Mouse (Mus musculus) lung, embryonic 14.5 days (tissue): Measurements from ENCODE around the gene 2310022A10Rik. TPM values are rescaled to one million over a fixed set of nuclear protein-coding genes. Genes with fewer than 3 reads are reported as not detected.

Experiments
- ATAC-seq: fragments of 200-750 bp; cut with Nextera tagmentation; 2 replicates; pipeline ENCODE4 v1.8.0; 2017; ENCODE audit warnings: mild to moderate bottlenecking, moderate TSS enrichment, moderate library complexity; ENCODE audit not compliant: insufficient read depth
- DNase-seq: peaks from one replicate; pipeline ENCODE4 v3.0.0-alpha.2; 2015
- H3K27ac ChIP-seq: fragments of 300-500 bp; sonication (generic); 2 replicates; pipeline ENCODE4 v1.5.1; 2014; ENCODE audit warnings: low read depth, mild to moderate bottlenecking, moderate library complexity
- H3K27me3 ChIP-seq: fragments of 300-500 bp; sonication (generic); 2 replicates; pipeline ENCODE4 v1.6.1; 2014; ENCODE audit warnings: low read length, control low read depth; ENCODE audit not compliant: insufficient read depth
- H3K36me3 ChIP-seq: fragments of 300-500 bp; sonication (generic); 2 replicates; pipeline ENCODE4 v1.6.1; 2014; ENCODE audit warnings: control low read depth; ENCODE audit not compliant: insufficient read depth
- H3K4me1 ChIP-seq: fragments of 300-500 bp; sonication (generic); 2 replicates; pipeline ENCODE4 v1.6.1; 2014; ENCODE audit warnings: antibody characterized with exemption, control low read depth; ENCODE audit not compliant: insufficient read depth
- H3K4me2 ChIP-seq: fragments of 300-500 bp; sonication (generic); 2 replicates; pipeline ENCODE4 v1.6.1; 2014; ENCODE audit warnings: mild to moderate bottlenecking
- H3K4me3 ChIP-seq: fragments of 300-500 bp; sonication (generic); 2 replicates; pipeline ENCODE4 v1.5.1; 2014; ENCODE audit warnings: low read depth, low read length
- H3K9ac ChIP-seq: fragments of 300-500 bp; sonication (generic); 2 replicates; pipeline ENCODE4 v1.6.1; 2014
- H3K9me3 ChIP-seq: fragments of 300-500 bp; sonication (generic); 2 replicates; pipeline ENCODE4 v1.6.1; 2016; ENCODE audit warnings: low read depth, low read length, control low read depth
- CTCF ChIP-seq: IDR thresholded peaks from 2 replicates; pipeline ENCODE4 v1.5.1; 2016; ENCODE audit warnings: antibody characterized with exemption, low read depth
- WGBS: fragments of 180-500 bp; shearing (Covaris S2); extraction: QIAGEN DNeasy Blood & Tissue Kit; methylation state at CpG from one replicate; pipeline ENCODE4 v1.1.7; 2014; 5-methylcytosine and 5-hydroxymethylcytosine counted together
- polyA plus RNA-seq: library from polyadenylated mRNA; unstranded; fragments of >200 nt; fragmentation: Nextera tagmentation; extraction: Ambion mirVana; gene quantifications from 2 replicates; pipeline ENCODE4 v1.2.1, GENCODE M21; 2014

The 2310022A10Rik gene
- polyA plus RNA-seq, 1 experiment from 2014 or later = 25.4 TPM

DNA sequence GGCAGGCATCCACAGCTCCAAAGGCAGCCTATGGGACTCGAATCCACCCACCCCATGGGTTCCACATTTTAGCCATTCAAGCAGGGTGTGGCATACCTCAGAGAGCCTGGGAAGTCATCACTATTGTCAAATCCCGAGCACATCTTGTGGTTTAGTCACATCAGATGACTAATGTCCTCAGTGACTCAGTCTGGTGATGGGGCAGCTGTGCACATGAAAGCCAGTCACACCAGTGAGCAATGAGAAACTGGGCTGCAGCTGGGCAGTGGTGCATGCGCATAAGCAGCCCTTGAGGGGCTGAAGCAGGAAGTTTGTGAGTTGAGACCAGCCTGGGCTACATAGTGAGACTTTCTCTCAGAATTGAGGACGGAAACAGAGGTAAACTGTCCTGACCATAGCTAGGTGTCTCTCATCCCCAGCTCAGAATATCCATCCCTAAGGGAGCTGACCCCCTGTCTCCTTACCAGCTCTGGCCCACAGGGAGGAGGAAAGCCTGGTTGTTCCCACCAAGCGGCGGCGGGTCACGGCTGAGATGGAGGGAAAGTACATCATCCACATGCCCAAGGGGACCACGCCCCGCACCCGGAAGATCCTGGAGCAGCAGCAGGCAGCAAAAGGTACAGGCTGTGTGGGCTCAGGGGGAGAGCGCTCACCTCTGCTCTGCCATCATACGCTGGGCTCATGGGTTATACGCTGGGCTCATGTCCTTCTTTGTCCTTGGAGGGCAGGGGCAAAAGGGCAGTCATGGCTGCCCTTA lies 21.3 kb downstream of the 2310022A10Rik start:
- H3K4me3 ChIP-seq = no peak overlapping the region
- peaks cover 82% of the 10 kb centered on the region for H3K36me3 ChIP-seq
- no peak overlapping the region for H3K4me2 ChIP-seq
- no peak overlapping the region for H3K9ac ChIP-seq
- no peaks in the 10 kb centered on the region for H3K27me3 ChIP-seq
- ATAC-seq = no peak
- H3K9me3 ChIP-seq = no peaks in the 10 kb centered on the region
- no peak for DNase-seq
- TF ChIP-seq CTCF = no peak
- no peaks in the 10 kb centered on the region for H3K4me1 ChIP-seq
- WGBS = 93% methylated on average over 14 of the region's 14 CpGs
- no peak overlapping the region for H3K27ac ChIP-seq

DNA sequence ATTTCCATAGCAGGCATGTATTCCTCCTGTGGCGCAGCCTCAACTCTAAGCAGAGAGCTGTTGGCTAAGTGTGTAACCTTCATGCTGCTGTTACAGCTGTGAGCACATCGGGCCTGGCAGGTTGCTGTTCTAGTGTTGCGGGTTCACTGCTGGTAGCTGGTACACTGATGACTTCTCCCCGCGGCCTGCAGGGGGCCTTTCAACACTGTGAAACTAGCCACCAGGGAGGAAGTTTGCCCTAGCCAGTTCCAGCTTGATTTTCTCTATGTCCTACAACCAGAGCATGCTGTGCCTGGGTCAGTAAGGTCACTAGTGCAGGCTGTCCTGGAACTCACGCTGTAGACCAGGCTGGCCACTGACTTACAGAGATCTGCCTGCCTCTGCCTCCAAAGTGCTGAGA lies 23.9 kb downstream of the 2310022A10Rik start:
- peak; percentile 59 for TF ChIP-seq CTCF
- 69% methylated on average over 6 of the region's 6 CpGs for WGBS
- H3K27me3 ChIP-seq = no peaks in the 10 kb centered on the region
- no peak overlapping the region for H3K9ac ChIP-seq
- H3K4me3 ChIP-seq = no peak overlapping the region
- peaks cover 84% of the 10 kb centered on the region for H3K36me3 ChIP-seq
- H3K4me1 ChIP-seq = no peaks in the 10 kb centered on the region
- DNase-seq (peak; percentile 46), ATAC-seq (no peak)
- H3K4me2 ChIP-seq = no peak overlapping the region
- no peaks in the 10 kb centered on the region for H3K9me3 ChIP-seq
- no peak overlapping the region for H3K27ac ChIP-seq

DNA sequence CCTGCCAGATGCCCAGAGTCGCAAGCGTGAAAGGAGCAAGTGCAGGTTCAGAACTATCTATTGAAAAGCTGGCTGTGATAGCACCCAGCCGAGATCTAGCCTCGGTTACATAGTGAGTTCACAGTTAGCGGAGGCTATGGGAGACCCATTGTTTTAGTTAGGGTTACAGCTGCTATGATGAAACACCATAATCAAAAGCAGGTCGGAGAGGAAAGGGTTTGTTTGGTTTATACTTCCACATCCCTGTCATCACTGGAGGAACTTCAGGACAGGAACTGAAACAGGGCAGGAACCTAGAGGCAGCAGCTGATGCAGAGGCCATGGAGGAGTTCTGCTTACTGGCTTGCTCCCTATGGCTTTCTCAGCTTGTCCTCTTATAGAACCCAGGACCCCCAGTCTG lies 24.6 kb downstream of the 2310022A10Rik start:
- ATAC-seq (no peak), DNase-seq (no peak)
- Histone ChIP-seq H3K27ac (no peak overlapping the region), H3K9me3 (no peaks in the 10 kb centered on the region), H3K27me3 (no peaks in the 10 kb centered on the region), H3K9ac (no peak overlapping the region), H3K36me3 (peaks cover 84% of the 10 kb centered on the region), H3K4me2 (no peak overlapping the region), H3K4me3 (no peak overlapping the region), H3K4me1 (no peaks in the 10 kb centered on the region)
- TF ChIP-seq CTCF = no peak
- 85% methylated on average over 6 of the region's 6 CpGs for WGBS

DNA sequence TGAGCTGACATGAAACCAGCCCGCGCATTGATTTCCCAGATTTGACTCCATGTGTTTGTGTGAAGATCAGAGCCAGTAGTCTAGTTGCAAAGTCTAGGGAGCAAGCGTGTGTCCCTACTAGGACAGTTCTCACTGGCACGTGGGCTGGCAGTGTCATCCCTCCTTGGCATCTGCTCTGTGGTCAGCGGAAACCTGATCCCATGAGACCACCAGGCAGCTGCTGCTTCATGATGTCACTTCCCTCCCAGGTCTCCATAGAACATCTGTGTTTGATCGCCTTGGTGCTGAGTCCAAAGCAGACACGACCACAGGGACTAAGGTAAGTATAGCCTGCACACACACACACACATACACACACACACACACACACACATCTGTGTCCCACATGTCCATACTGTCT lies 25.4 kb downstream of the 2310022A10Rik start:
- H3K9ac ChIP-seq = no peak overlapping the region
- H3K9me3 ChIP-seq = no peaks in the 10 kb centered on the region
- no peak overlapping the region for H3K4me3 ChIP-seq
- no peak overlapping the region for H3K27ac ChIP-seq
- H3K4me2 ChIP-seq = no peak overlapping the region
- H3K36me3 ChIP-seq = peaks cover 88% of the 10 kb centered on the region
- H3K4me1 ChIP-seq = no peaks in the 10 kb centered on the region
- H3K27me3 ChIP-seq = no peaks in the 10 kb centered on the region
- TF ChIP-seq CTCF = no peak
- ATAC-seq (no peak), DNase-seq (no peak)
- 83% methylated on average over 7 of the region's 7 CpGs for whole genome bisulfite sequencing

DNA sequence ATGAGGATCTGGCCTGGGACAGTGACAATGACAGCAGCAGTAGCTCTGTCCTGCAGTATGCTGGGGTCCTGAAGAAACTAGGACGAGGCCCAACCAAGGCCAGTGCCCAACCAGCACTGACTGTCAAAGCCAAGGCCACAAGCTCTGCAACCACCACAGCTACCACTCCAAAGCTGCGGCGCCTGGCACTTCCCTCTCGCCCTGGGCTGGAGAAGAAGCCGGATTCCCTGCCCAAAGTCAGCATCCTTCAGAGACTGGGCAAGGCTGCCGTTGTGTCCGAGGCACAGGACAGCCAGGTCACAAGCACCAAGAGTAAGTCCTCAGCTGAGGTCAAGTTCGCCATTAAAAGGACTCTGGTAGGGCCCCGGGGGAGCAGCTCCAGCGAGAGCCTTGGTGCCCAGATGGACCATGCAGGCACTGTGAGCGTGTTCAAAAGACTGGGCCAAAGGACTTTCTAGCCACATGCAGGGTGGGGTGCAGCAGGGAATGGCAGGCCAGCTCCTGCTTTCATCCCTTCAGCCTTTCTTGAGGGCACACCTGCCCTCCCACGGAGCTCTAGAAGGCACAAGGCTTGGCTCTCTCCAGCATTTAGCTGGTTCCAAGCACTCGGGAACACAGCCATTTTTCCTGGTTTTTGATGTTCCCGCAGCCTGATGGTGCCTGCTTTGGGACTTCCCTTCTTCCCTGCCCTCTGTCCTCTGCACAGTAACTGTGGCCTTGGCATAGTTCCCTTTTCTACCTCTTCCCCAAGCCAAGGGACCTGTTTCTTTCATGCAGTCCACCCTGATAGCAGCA lies 27.5 kb downstream of the 2310022A10Rik start:
- TF ChIP-seq CTCF = no peak
- H3K4me1 ChIP-seq = no peaks in the 10 kb centered on the region
- no peak overlapping the region for H3K4me3 ChIP-seq
- WGBS = 88% methylated on average over 14 of the region's 14 CpGs
- no peak overlapping the region for H3K4me2 ChIP-seq
- H3K27ac ChIP-seq = no peak overlapping the region
- DNase-seq (no peak), ATAC-seq (no peak)
- no peak overlapping the region for H3K9ac ChIP-seq
- H3K9me3 ChIP-seq = no peaks in the 10 kb centered on the region
- no peaks in the 10 kb centered on the region for H3K27me3 ChIP-seq
- H3K36me3 ChIP-seq = peaks cover 79% of the 10 kb centered on the region

DNA sequence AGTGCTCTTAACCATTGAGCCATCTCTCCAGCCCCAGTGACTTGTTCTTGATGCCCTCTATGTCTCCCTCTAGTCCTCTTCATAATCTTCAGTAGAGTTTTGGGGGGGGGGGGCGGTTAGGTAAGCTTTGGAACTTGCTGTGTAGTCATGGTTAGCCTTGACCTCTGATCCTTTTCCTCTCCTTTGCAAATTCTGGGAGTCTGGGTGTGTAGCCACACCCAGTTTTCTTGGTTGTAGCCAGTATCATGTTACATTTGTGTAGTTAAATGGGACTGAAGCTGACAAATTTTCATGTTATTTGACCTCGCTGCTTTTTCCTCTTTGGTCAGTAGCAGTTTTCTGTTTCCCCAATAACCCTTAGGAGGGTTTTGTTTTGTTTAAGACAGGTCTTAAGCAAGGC lies 33.8 kb downstream of the 2310022A10Rik start:
- no peak overlapping the region for H3K27ac ChIP-seq
- DNase-seq (no peak), ATAC-seq (no peak)
- H3K4me2 ChIP-seq = no peak overlapping the region
- H3K9me3 ChIP-seq = no peaks in the 10 kb centered on the region
- no peaks in the 10 kb centered on the region for H3K4me1 ChIP-seq
- TF ChIP-seq CTCF = no peak
- H3K27me3 ChIP-seq = no peaks in the 10 kb centered on the region
- peaks cover 23% of the 10 kb centered on the region for H3K36me3 ChIP-seq
- WGBS = 67% methylated on average over 2 of the region's 2 CpGs
- no peak overlapping the region for H3K9ac ChIP-seq
- no peak overlapping the region for H3K4me3 ChIP-seq

DNA sequence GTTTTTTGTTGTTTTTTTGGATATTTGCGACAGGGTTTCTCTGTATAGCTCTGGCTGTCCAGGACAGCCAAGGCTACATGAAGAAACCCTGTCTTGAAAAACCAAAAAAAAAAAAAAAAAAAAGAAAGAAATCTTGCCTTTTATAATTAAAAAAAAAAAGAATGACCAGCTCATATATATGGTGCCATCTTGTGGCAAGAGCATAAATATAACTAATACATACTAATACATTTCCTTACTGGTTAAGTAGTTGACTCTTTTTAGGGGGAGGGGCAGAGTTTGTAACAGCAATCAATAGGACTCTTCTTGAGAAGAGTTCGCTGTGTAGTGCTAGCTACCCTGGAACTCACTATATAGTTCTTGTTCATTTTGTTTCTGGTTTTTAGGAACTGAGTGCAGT lies 34.7 kb downstream of the 2310022A10Rik start:
- TF ChIP-seq CTCF = peak; percentile 11; the same call in 1 of the 2 replicates
- DNase-seq (peak; percentile 43), ATAC-seq (no peak)
- Histone ChIP-seq H3K27ac (no peak overlapping the region), H3K27me3 (no peaks in the 10 kb centered on the region), H3K4me2 (no peak overlapping the region), H3K36me3 (peaks cover 14% of the 10 kb centered on the region; the same call in 1 of the 2 replicates), H3K4me3 (no peak overlapping the region), H3K4me1 (peaks cover 3% of the 10 kb centered on the region; the same call in 1 of the 2 replicates), H3K9ac (no peak overlapping the region), H3K9me3 (no peaks in the 10 kb centered on the region)
- WGBS = 83% methylated on average over 2 of the region's 2 CpGs
